Mouse (Mus musculus) cortical plate, adult 2 months (tissue): Measurements from ENCODE around the gene Ssc5d.

Source experiments
- CTCF ChIP-seq: fragments of 200-500 bp; IDR thresholded peaks from 2 replicates; pipeline ENCODE4 v1.5.1; 2011; ENCODE audit warnings: mild to moderate bottlenecking, control low read depth, low read length; ENCODE audit not compliant: insufficient read depth; ENCODE audit errors: extremely low read depth
- POLR2A ChIP-seq: fragments of 200-500 bp; IDR thresholded peaks from 2 replicates; pipeline ENCODE4 v1.6.1; 2011; ENCODE audit warnings: mild to moderate bottlenecking, low read length, control low read depth; ENCODE audit not compliant: insufficient read depth; ENCODE audit errors: extremely low read depth

DNA sequence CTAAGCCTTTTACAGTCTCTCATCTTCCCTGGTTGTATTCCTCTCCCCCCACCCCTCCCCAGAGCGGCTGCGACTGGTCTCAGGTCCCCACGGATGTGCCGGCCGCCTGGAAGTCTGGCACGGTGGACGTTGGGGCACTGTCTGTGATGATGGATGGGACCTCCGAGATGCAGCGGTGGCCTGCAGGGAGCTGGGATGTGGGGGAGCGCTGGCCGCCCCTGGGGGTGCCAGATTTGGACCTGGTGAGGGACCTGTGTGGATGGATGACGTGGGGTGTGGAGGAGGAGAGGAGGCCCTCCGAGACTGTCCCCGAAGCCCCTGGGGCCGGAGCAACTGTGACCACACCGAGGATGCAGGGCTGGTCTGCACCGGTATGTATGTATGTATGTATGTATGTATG is 2.7 kb downstream of the Ssc5d start:
- TF ChIP-seq CTCF (no peak), POLR2A (no peak)
